Mouse (Mus musculus): Measurements from ENCODE around the gene Chrna7. TPM values are rescaled to one million over a fixed set of nuclear protein-coding genes. Genes with fewer than 3 reads are reported as not detected.

The Chrna7 gene
- polyA plus RNA-seq, 1 experiment from 2014 or later: 0.35 TPM

Other genes starting within 250 kb of the Chrna7 start
- gene Otud7a, start 232.2 kb upstream of the Chrna7 start, polyA plus RNA-seq (2015; fragmentation: Nextera tagmentation; extraction: Ambion mirVana): 0.18 and 0.29 TPM in 2 replicates

Measured in heart, embryonic 15.5 days (tissue).